Mouse (Mus musculus) spleen, adult 18-20 months (tissue): ENCODE measurements around the gene Slc11a1.
A peak's percentile ranks its signal among the peaks of the same experiment; 100 is the strongest.

Experiments
- DNase-seq, 2 experiments: peaks; one replicate each; pipeline ENCODE4 v3.0.0; 2022; ENCODE audit warnings: mixed read lengths in 2 of 2

Slc11a1 gene

DNA sequence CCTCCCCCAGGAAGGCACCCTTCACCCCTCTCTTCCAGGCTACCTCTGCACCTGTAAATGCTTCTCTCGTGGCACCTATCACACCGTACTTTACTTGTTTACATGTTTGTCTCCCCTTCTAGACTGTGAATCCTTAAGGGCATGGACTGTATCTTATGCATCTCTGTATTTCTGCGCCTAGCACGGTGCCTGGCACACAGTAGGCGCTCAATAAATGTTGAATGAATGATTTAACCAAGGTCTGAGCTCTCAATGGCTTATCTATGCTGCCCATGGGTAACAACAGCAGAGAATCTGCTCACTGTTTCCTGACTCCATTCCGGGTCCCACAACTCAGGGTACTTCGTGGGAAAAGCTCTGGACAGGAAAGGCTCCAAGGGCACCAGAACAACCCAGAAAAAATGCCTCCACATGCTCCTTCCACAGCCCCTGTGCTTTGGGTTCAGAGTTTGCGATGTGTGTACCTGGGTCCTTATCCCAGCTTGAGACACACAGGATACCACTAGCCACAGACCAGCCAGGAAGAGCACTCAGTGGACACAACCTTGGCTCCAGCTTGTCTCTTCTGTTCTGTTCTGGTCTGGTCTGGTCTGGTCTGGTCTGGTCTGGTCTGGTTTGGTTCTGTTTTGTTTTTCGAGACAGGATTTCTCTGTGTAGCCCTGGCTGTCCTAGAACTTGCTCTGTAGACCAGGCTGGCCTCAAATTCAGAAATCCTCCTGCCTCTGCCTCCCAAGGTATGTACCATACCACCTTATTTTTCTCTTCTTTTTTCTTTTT, 21.4 kb upstream of the Slc11a1 start:
- DNase-seq: no peak

- DNase-seq: no peak
These were observed 17.5 kb upstream of the Slc11a1 start for GRCm38 (mm10) chr1:74357531-74357930.

- no peak for DNase-seq
These were observed 15.0 kb upstream of the Slc11a1 start for GRCm38 (mm10) chr1:74359952-74360517.

DNA sequence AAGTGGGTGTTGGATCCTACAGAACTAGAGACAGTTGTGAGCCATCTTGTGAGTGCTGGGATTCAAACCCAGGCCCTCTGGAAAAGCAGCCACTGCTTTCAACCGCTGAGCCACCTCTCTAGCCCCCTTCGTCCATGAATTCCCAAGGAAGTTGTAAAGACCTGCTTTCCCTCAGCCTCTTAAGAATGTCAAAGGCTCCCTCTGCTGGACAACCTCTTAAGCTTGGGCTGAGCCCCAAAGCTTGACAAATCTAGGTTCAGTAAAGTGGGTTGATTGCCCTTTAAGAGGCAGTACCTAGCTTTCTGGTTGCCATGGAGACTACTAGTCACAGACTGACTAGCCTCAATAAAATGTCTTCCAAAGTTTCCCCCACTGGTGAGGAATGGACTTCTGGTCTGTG, 13.2 kb upstream of the Slc11a1 start, which contains the start of gene Catip:
Catip (plus strand) TSS at position 297 of the 400 bp plus-strand sequence.
- DNase-seq: peak in 1 of 2 experiments; percentile 51

DNA sequence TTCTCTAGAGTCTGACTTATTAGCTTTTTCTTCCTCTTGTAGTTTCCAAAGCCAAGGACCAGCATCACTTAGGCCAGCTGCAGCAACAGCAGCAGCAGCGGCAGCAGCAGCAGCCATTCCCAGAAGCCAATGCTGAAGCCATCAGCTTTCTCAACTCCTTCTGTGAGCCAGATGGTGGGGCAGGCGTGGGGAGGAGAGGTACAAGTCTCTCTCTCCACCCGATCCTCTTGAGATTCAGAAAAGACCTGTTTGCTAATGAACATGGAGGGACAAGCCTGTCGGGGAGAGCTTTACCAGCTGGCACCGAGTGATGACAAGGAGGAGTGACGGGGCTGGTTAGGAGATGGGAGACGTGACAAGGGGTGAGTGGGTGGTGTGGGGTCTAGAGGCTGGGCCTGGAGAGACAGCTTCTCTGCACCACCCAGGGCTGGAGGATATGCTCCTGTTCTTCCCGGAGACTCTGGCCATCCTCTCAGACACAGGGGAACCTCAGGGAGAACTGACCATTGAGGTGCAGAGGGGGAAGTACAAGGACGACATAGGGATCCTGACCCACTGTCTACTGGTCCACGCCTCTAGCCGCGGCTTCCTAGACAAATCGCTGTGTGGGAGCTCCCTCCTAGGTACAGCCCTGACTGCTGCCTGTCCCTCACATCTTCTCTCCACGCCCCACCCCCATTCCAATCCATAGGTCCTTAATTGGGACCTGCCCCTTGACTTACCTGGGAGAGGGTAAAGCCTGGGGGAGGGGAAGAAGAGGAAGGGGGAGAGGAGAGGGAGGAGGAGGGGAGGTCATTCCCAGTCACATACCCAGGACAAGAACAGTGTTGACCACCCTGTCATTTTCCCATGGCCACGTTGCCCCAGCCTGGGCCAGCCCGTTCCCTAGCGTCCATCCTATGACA, 12.4 kb upstream of the Slc11a1 start:
- DNase-seq: no peak

- DNase-seq: no peak
These were observed 11.6 kb upstream of the Slc11a1 start for GRCm38 (mm10) chr1:74363437-74363836.

- no peak for DNase-seq
These were observed 10.7 kb upstream of the Slc11a1 start for GRCm38 (mm10) chr1:74364270-74364669.

- no peak for DNase-seq
These were observed 6.9 kb upstream of the Slc11a1 start for GRCm38 (mm10) chr1:74367886-74368645.

- DNase-seq: no peak
These were observed 5.0 kb upstream of the Slc11a1 start for GRCm38 (mm10) chr1:74370040-74370439.

DNA sequence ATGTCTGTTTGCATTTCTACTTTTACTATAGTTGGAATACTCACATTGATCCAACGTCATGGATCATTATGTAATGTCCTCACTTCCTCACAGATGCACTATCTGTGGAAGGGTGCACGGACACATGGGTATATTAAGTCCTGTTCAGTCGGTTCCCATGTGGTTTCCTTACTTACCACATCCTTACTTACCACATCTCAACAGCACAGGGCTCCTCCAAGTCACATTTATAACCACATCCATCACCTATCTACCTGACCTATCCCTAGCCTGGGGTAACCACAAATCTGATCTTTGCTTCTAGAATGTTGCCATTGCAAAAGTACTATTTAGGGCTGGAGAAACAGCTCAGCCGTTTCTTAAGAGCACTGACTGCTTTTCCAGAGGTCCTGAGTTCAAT, 1.6 kb upstream of the Slc11a1 start:
- DNase-seq: no peak

- no peak for DNase-seq
These were observed 566 bp downstream of the Slc11a1 start for GRCm38 (mm10) chr1:74375561-74375960.

DNA sequence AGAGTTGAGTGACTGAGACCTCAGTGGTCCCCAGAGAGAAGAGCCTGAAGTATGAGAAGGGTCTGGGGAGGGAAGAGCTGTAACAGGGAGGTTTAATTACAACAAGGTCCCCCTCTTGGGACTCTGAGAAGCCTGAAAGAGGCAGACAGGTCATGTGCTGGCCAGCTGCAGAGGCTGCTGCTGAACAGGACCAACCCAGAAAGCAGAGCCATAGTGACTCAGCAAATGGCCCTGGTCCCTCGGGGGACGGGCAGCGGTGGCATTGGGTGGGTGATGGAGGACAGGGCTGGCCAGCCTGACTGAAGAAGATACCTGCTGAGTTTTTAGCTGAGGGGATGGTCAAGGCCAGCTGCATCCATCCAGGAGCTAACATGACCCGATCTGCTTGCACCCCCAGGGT, 1.4 kb downstream of the Slc11a1 start:
- no peak for DNase-seq

DNA sequence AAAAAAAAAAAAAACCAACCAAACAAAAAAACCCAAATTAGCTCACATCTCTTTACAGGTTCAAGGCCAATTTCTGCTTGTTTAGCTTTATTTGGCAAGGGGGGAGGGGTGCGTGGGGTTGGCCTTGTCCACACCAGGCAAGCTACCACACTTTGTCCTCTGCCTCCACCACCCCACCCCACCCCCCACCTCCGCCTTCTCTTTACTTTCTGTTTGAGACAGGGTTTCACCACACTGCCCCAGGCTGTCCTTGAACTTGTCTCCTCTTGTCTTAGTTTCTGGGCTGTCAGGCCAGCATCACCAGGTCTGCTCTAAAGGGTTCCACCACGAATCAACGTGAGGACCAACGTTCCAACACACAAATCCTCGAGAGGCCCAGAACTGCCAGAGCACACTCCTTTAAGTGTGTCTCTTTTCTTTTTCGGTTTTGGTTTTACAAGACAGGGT, 4.1 kb downstream of the Slc11a1 start:
- no peak for DNase-seq

DNA sequence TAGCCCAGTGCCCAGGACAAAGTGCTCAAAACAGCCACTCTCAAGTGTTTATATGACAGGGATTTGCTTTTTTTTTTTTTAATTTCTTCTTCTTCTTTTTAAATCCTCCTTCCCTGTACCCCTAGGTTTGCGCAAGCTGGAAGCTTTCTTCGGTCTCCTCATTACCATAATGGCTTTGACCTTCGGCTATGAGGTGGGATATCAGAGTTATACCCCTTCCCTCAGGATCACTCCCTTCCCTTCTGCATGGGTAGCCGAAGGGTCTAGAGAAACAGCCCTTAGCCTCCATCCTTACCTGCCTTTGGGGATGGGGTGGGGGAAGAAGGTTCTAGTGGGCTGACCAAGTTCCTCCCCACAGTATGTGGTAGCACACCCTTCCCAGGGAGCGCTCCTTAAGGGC, 5.5 kb downstream of the Slc11a1 start:
- DNase-seq: no peak

DNA sequence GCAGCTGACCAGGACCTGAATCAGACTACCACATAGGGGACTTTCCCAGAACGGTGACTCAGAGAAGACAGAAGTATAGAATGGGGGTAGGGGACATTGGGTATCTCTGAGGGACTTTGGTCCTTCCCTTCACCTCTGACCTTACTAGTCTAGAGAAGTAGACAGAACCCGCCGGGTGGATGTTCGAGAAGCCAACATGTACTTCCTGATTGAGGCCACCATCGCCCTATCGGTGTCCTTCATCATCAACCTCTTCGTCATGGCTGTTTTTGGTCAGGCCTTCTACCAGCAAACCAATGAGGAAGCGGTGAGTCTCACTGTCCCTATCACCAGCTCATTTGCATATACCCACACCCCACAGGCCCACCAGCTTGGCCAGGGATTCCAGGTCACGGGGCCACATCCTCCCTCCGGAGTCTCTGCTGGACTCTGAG, 6.6 kb downstream of the Slc11a1 start:
- no peak for DNase-seq

- no peak for DNase-seq
These were observed 8.4 kb downstream of the Slc11a1 start for GRCm38 (mm10) chr1:74383385-74383784.

GRCm38 (mm10) chr1:74384525-74384924, 9.5 kb downstream of the Slc11a1 start:
- DNase-seq: no peak

DNA sequence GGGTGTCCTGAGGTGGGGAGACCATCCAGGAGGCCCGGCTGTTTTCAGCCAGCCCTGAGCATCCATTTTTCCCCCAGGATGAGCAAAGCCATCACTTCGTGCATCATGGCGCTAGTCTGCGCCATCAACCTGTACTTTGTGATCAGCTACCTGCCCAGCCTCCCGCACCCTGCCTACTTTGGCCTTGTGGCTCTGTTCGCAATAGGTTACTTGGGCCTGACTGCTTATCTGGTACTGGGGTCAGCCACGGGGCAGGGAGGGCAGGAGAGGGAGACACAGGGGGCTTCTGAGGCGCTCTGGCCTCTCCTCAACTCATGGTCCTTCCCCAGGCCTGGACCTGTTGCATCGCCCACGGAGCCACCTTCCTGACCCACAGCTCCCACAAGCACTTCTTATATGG, 10.1 kb downstream of the Slc11a1 start:
- DNase-seq: no peak

DNA sequence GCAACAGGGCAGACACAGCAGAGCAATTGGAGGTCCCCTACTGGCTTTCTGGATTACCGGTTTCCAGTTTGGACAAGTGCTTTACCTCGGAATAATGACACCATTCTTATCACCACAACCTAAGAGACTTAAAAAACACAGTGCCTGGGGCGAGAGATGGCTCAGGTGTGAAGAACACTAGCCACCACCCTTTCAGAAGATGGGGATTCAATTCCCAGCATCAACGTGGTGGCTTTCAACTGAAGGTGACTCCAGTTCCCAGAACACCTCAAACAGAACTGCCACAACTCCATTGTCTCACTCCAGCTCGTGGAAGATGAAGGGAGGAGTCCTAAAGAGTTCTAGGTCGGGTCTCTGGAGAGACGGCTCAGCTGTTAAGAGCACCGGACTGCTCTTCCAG, 10.5 kb downstream of the Slc11a1 start:
- no peak for DNase-seq

- DNase-seq: no peak
These were observed 11.3 kb downstream of the Slc11a1 start for GRCm38 (mm10) chr1:74386363-74386713.

DNA sequence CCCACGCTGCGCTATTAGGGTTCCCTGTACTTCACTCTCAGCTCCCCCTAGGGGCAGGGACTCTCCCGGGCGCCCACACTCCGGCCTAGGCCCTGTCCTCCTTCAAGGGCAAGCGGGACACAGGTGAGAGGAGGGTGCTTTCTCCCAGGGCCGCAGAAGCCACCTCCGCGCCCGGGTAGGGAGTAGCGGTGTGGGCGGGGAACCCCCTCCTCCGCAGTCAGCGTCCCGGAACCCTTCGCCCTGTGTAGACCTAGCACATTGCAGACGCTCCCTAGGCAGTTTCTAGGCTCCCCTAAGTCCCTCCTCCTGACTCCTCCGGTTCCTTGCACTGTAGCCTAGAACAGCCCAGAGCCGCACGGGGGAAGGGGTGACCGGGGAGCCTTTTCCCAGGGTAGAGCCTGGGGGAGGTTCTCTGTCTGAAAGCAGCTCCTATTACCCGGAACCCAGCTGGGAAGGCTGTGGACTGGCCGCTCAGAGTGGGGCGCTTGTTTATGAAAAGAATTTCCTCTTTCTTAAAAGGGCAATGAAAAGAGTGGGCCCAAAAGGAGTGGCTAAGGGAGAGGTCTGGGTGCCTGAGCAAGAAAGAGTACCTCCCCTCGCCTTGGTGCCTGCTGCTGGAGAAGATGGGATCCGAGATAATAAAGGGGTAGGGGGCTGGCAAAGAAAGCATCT, 11.9 kb downstream of the Slc11a1 start:
- peak; percentile 89 to 94 for DNase-seq

DNA sequence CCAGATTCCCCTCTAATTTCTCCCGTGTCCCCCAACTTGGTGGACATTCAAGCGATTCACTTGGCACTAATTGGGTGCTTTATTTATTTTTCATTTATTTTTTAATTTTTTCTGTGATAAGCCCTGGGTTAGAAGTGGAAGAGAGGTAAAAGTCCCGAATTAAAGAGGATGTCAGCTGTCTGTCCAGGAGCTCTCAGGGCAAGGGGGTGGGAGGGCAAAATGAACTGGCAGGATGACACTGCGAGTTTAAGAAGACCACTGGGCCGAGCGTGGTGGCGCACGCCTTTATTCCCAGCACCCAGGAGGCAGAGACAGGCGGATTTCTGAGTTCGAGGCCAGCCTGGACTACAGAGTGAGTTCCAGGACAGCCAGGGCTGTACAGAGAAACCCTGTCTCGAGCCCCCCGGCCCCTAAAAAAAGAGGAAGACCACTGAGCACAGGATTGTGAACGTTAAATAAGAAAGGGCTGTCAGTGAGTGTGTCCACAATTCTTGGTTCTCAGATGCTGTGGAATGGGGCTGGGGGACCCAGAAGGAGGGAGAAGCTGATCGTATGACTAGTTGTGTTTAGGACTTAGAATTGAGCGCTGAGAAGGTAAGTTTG, 12.5 kb downstream of the Slc11a1 start:
- no peak for DNase-seq
